Mouse (Mus musculus): Measurements from ENCODE around the gene Fam129c. TPM values are rescaled to one million over a fixed set of nuclear protein-coding genes. Genes with fewer than 3 reads are reported as not detected.

Gene Fam129c
- polyA plus RNA-seq, 1 experiment from 2014 or later, result 1.2 TPM

GRCm38 (mm10) chr8:71591471-71592373, 5.7 kb upstream of the Fam129c start, which contains the start of gene Pgls:
Gene Pgls (plus strand): TSS chr8:71592176.
- WGBS, result under 1% methylated on average over 61 of the region's 71 CpGs
- peak within 1 kb of the TSS; percentile 94 for H3K4me2 ChIP-seq (replicated peaks; ENCODE audit: low read depth, low read length)
- no peaks in the 10 kb centered on the region for H3K36me3 ChIP-seq (ENCODE audit: insufficient read depth, low read length)
- TF ChIP-seq EP300 (IDR thresholded peaks at IDR 0.05) (no peak), CTCF (IDR thresholded peaks at IDR 0.05) (no peak; the same call in 1 of the 2 replicates)
- DNase-seq (ENCODE audit: low spot score) (peak; percentile 97), ATAC-seq (peak; percentile 90)
- H3K27ac ChIP-seq (ENCODE audit: low read length), result peak within 1 kb of the TSS; percentile 96
- no peaks in the 10 kb centered on the region for H3K9me3 ChIP-seq (ENCODE audit: low read length)
- H3K4me3 ChIP-seq (ENCODE audit: low read depth, low read length), result peak within 1 kb of the TSS; percentile 71
- peak within 1 kb of the TSS; percentile 74 for H3K9ac ChIP-seq (replicated peaks; ENCODE audit: low read depth)
- no peaks in the 10 kb centered on the region for H3K27me3 ChIP-seq (replicated peaks; ENCODE audit: insufficient read depth, low read length)
- H3K4me1 ChIP-seq (ENCODE audit: insufficient read depth, low read depth, low read length), result peaks cover 9% of the 10 kb centered on the region; the same call in 1 of the 2 replicates

- H3K27ac ChIP-seq (ENCODE audit: low read length), result peak overlapping the region; percentile 96
- no peaks in the 10 kb centered on the region for H3K36me3 ChIP-seq (ENCODE audit: insufficient read depth, low read length)
- ATAC-seq (peak; percentile 76), DNase-seq (ENCODE audit: low spot score) (peak; percentile 66)
- H3K4me3 ChIP-seq (ENCODE audit: low read depth, low read length), result peak overlapping the region; percentile 71
- WGBS, result 5% methylated on average over 52 of the region's 60 CpGs
- peak; percentile 15 for TF ChIP-seq CTCF (IDR thresholded peaks at IDR 0.05)
- TF ChIP-seq EP300 (IDR thresholded peaks at IDR 0.05), result no peak
- H3K9me3 ChIP-seq (ENCODE audit: low read length), result no peaks in the 10 kb centered on the region
- peak overlapping the region; percentile 74 for H3K9ac ChIP-seq (replicated peaks; ENCODE audit: low read depth)
- peaks cover 9% of the 10 kb centered on the region; the same call in 1 of the 2 replicates for H3K4me1 ChIP-seq (ENCODE audit: insufficient read depth, low read depth, low read length)
- H3K4me2 ChIP-seq (replicated peaks; ENCODE audit: low read depth, low read length), result peak overlapping the region; percentile 94
- no peaks in the 10 kb centered on the region for H3K27me3 ChIP-seq (replicated peaks; ENCODE audit: insufficient read depth, low read length)
These were observed 4.9 kb upstream of the Fam129c start for GRCm38 (mm10) chr8:71592374-71593170.

GRCm38 (mm10) chr8:71593556-71594323, 3.7 kb upstream of the Fam129c start:
- peaks cover 9% of the 10 kb centered on the region; the same call in 1 of the 2 replicates for H3K4me1 ChIP-seq (ENCODE audit: insufficient read depth, low read depth, low read length)
- ATAC-seq (no peak), DNase-seq (ENCODE audit: low spot score) (no peak)
- H3K4me2 ChIP-seq (replicated peaks; ENCODE audit: low read depth, low read length), result no peak overlapping the region
- no peaks in the 10 kb centered on the region for H3K36me3 ChIP-seq (ENCODE audit: insufficient read depth, low read length)
- TF ChIP-seq CTCF (IDR thresholded peaks at IDR 0.05), result no peak
- TF ChIP-seq EP300 (IDR thresholded peaks at IDR 0.05), result no peak
- H3K9me3 ChIP-seq (ENCODE audit: low read length), result no peaks in the 10 kb centered on the region
- H3K9ac ChIP-seq (replicated peaks; ENCODE audit: low read depth), result no peak overlapping the region
- no peaks in the 10 kb centered on the region for H3K27me3 ChIP-seq (replicated peaks; ENCODE audit: insufficient read depth, low read length)
- 79% methylated on average over 8 of the region's 8 CpGs for WGBS
- no peak overlapping the region for H3K4me3 ChIP-seq (ENCODE audit: low read depth, low read length)
- H3K27ac ChIP-seq (ENCODE audit: low read length), result no peak overlapping the region

GRCm38 (mm10) chr8:71594324-71594722, 3.1 kb upstream of the Fam129c start:
- 90% methylated on average over 4 of the region's 4 CpGs for WGBS
- Histone ChIP-seq H3K4me1 (ENCODE audit: insufficient read depth, low read depth, low read length) (peaks cover 9% of the 10 kb centered on the region; the same call in 1 of the 2 replicates), H3K9ac (replicated peaks; ENCODE audit: low read depth) (no peak overlapping the region), H3K9me3 (ENCODE audit: low read length) (no peaks in the 10 kb centered on the region), H3K27me3 (replicated peaks; ENCODE audit: insufficient read depth, low read length) (no peaks in the 10 kb centered on the region), H3K36me3 (ENCODE audit: insufficient read depth, low read length) (no peaks in the 10 kb centered on the region), H3K4me3 (ENCODE audit: low read depth, low read length) (no peak overlapping the region), H3K4me2 (replicated peaks; ENCODE audit: low read depth, low read length) (no peak overlapping the region), H3K27ac (ENCODE audit: low read length) (no peak overlapping the region)
- DNase-seq (ENCODE audit: low spot score), result no peak
- TF ChIP-seq EP300 (IDR thresholded peaks at IDR 0.05) (no peak), CTCF (IDR thresholded peaks at IDR 0.05) (no peak)
- ATAC-seq, result no peak

- Histone ChIP-seq H3K36me3 (ENCODE audit: insufficient read depth, low read length) (no peaks in the 10 kb centered on the region), H3K9me3 (ENCODE audit: low read length) (no peaks in the 10 kb centered on the region), H3K4me3 (ENCODE audit: low read depth, low read length) (no peak overlapping the region), H3K4me2 (replicated peaks; ENCODE audit: low read depth, low read length) (no peak overlapping the region), H3K9ac (replicated peaks; ENCODE audit: low read depth) (no peak overlapping the region), H3K27ac (ENCODE audit: low read length) (no peak overlapping the region), H3K27me3 (replicated peaks; ENCODE audit: insufficient read depth, low read length) (no peaks in the 10 kb centered on the region), H3K4me1 (ENCODE audit: insufficient read depth, low read depth, low read length) (peaks cover 9% of the 10 kb centered on the region; the same call in 1 of the 2 replicates)
- TF ChIP-seq CTCF (IDR thresholded peaks at IDR 0.05), result peak; percentile 100
- TF ChIP-seq EP300 (IDR thresholded peaks at IDR 0.05), result no peak
- ATAC-seq, result peak; percentile 37
- 12% methylated on average over 27 of the region's 27 CpGs for WGBS
- peak; percentile 93 for DNase-seq (ENCODE audit: low spot score)
These were observed 1.6 kb upstream of the Fam129c start for GRCm38 (mm10) chr8:71595862-71596261.

Data from lung, postnatal 0 days (tissue).